Mouse (Mus musculus) embryonic facial prominence, embryonic 10.5 days (tissue): Measurements from ENCODE around the gene Mrpl4. TPM values are rescaled to one million over a fixed set of nuclear protein-coding genes. Genes with fewer than 3 reads are reported as not detected.

Source experiments
- DNase-seq: peaks from one replicate; pipeline ENCODE4 v3.0.0-alpha.2; 2017; ENCODE audit warnings: low spot score
- H3K27ac ChIP-seq: fragments of 300-500 bp; sonication (generic); replicated peaks from 2 replicates; pipeline ENCODE4 v1.5.1; 2016; ENCODE audit warnings: mild to moderate bottlenecking
- H3K27me3 ChIP-seq: fragments of 300-500 bp; sonication (generic); replicated peaks from 2 replicates; pipeline ENCODE4 v1.6.1; 2016; ENCODE audit warnings: low read depth, mild to moderate bottlenecking; ENCODE audit not compliant: poor library complexity, severe bottlenecking
- H3K36me3 ChIP-seq: fragments of 300-500 bp; sonication (generic); replicated peaks from 2 replicates; pipeline ENCODE4 v1.6.1; 2016; ENCODE audit warnings: mild to moderate bottlenecking, moderate library complexity
- H3K4me1 ChIP-seq: fragments of 300-500 bp; sonication (generic); 2 replicates; pipeline ENCODE4 v1.6.1; 2016
- H3K4me3 ChIP-seq: fragments of 300-500 bp; sonication (generic); 2 replicates; pipeline ENCODE4 v1.5.1; 2016; ENCODE audit warnings: mild to moderate bottlenecking, moderate library complexity
- H3K9me3 ChIP-seq: fragments of 300-500 bp; sonication (generic); 2 replicates; pipeline ENCODE4 v1.6.1; 2016; ENCODE audit warnings: mild to moderate bottlenecking
- WGBS: fragments of 180-500 bp; shearing (Covaris S2); methylation state at CpG from one replicate; pipeline ENCODE4 v1.1.7; 2016; 5-methylcytosine and 5-hydroxymethylcytosine counted together
- polyA plus RNA-seq: library from polyadenylated mRNA; unstranded; fragments of >200 nt; fragmentation: Nextera tagmentation; extraction: Ambion mirVana; gene quantifications from 2 replicates; pipeline ENCODE4 v1.2.1, GENCODE M21; 2016

Mrpl4 gene
- polyA plus RNA-seq, 1 experiment from 2014 or later: 161 TPM

GRCm38 (mm10) chr9:21011846-21012312 lies 9.3 kb downstream of the Mrpl4 start:
- H3K4me1 ChIP-seq: peaks cover 28% of the 10 kb centered on the region
- 63% methylated on average over 5 of the region's 5 CpGs for WGBS
- H3K9me3 ChIP-seq: no peaks in the 10 kb centered on the region
- H3K27ac ChIP-seq: 0 out of 2 replicates have a peak overlapping the region, but pooled peaks have one; percentile 6
- H3K36me3 ChIP-seq: peaks cover 27% of the 10 kb centered on the region
- no peak overlapping the region for H3K4me3 ChIP-seq
- DNase-seq: no peak
- H3K27me3 ChIP-seq: peaks cover 38% of the 10 kb centered on the region

DNA sequence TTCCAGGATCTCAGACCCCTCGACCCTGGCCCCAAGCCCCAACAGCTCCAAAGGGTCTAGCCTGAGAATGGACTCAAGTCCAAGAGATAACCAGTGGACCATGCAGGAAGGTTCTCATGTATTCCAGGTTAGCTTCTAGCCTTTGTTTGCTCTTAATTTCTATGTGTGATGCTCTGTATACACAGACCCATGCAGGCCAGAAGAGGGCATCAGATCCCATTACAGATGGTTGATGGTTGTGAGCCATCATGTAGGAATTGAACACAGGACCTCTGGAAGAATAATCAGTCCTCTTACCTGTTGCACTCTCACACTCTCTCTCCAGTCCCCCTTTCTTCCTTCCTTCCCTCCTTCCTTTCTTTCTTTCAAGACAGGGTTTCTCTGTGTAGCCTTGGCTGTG lies 9.8 kb downstream of the Mrpl4 start:
- H3K4me3 ChIP-seq: no peak overlapping the region
- peaks cover 43% of the 10 kb centered on the region for H3K27me3 ChIP-seq
- no peaks in the 10 kb centered on the region for H3K9me3 ChIP-seq
- 0 out of 2 replicates have a peak overlapping the region, but pooled peaks have one; percentile 6 for H3K27ac ChIP-seq
- DNase-seq: no peak
- 53% methylated on average over 1 of the region's 1 CpGs for WGBS
- H3K36me3 ChIP-seq: peaks cover 23% of the 10 kb centered on the region
- H3K4me1 ChIP-seq: peaks cover 30% of the 10 kb centered on the region

- WGBS: 3% methylated on average over 29 of the region's 29 CpGs
- Histone ChIP-seq H3K27ac (peak overlapping the region; percentile 51; the same call in 1 of the 2 replicates), H3K36me3 (no peaks in the 10 kb centered on the region), H3K9me3 (no peaks in the 10 kb centered on the region), H3K4me3 (peak overlapping the region; percentile 49), H3K4me1 (peaks cover 30% of the 10 kb centered on the region), H3K27me3 (peaks cover 67% of the 10 kb centered on the region)
- DNase-seq: peak; percentile 39
Measured at GRCm38 (mm10) chr9:21014691-21015570, 12.4 kb downstream of the Mrpl4 start.

DNA sequence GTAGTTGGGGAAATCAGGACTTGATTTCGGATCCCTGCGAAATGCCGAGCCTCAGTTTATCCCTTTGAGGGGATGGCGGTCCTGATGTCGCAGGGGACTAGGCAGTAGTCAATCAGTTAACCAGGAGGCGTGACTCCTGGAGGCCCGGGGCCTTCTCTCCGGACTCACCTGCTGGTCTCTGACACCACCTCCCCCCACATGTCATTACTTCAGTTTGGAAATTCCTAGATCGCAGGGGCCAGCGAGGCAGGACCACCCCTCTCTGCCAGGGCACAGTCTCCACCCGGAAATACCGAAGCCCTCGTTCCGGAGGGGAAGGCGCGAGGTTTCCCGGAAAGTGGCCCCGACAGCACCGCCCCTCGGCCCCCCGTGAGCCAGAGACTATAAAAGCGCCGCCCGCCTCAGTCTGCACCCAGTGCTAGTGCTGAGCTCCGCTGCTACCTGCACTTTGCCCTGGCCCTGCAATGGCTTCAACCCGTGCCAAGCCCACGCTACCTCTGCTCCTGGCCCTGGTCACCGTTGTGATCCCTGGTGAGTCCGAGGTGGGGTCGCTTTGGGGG lies 13.1 kb downstream of the Mrpl4 start, which contains the start of gene Icam1:
Gene Icam1 (plus strand): TSS at position 415 of the 560 bp plus-strand sequence.
- H3K36me3 ChIP-seq: no peaks in the 10 kb centered on the region
- peaks cover 71% of the 10 kb centered on the region for H3K27me3 ChIP-seq
- H3K27ac ChIP-seq: peak within 1 kb of the TSS; percentile 51; the same call in 1 of the 2 replicates
- peaks cover 30% of the 10 kb centered on the region for H3K4me1 ChIP-seq
- peak within 1 kb of the TSS; percentile 49 for H3K4me3 ChIP-seq
- WGBS: 1% methylated on average over 30 of the region's 30 CpGs
- H3K9me3 ChIP-seq: no peaks in the 10 kb centered on the region
- peak; percentile 57 for DNase-seq

DNA sequence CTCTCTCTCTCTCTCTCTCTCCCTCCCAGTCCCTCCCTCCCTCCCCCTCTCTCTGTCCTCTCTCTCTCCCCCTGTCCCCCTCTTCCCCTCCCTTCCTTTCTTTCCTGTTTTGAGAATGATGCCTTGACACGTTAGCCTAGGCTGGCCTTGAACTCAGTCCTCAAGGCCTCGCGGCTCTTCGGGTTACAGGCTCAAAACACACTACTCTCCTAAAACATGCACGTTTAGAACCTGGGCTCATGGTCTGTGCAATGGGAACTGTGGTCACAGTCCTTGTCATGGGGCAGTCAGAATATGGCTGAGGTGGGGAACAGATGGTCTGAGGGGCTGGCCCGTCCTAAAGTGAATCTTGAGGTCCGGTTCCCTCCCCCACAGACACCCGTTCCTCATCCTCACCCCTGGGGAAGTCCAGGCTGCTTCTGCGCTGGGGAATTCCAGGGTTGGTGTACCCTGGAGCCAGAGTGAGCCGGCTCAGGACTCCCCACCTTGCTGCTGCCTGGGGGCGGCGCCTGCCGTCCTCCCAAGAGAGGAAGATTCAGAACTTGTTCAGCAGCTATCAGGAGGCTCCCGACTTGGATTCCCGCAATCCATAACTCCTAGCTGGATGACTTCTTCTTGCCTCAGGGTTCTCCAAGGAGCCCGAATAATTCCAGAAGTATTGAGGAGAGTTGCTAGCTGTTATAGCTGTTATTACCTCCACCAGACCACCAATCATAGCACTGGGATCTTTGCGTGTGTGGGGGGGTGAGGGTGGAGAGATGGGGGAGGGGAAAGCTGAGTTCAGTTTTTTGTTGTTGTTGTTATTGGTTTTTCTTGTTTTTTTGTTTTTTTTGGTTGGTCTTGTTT lies 14.0 kb downstream of the Mrpl4 start:
- Histone ChIP-seq H3K27ac (no peak overlapping the region; the same call in 1 of the 2 replicates), H3K4me1 (peaks cover 30% of the 10 kb centered on the region), H3K4me3 (peak overlapping the region; percentile 49), H3K9me3 (no peaks in the 10 kb centered on the region), H3K36me3 (no peaks in the 10 kb centered on the region), H3K27me3 (peaks cover 71% of the 10 kb centered on the region)
- 6% methylated on average over 17 of the region's 17 CpGs for WGBS
- no peak for DNase-seq

GRCm38 (mm10) chr9:21017177-21017575 lies 14.6 kb downstream of the Mrpl4 start:
- H3K4me3 ChIP-seq: peak overlapping the region; percentile 49
- no peaks in the 10 kb centered on the region for H3K9me3 ChIP-seq
- H3K36me3 ChIP-seq: no peaks in the 10 kb centered on the region
- DNase-seq: no peak
- H3K27ac ChIP-seq: no peak overlapping the region
- 35% methylated on average over 4 of the region's 4 CpGs for WGBS
- H3K27me3 ChIP-seq: peaks cover 76% of the 10 kb centered on the region
- peaks cover 27% of the 10 kb centered on the region for H3K4me1 ChIP-seq

DNA sequence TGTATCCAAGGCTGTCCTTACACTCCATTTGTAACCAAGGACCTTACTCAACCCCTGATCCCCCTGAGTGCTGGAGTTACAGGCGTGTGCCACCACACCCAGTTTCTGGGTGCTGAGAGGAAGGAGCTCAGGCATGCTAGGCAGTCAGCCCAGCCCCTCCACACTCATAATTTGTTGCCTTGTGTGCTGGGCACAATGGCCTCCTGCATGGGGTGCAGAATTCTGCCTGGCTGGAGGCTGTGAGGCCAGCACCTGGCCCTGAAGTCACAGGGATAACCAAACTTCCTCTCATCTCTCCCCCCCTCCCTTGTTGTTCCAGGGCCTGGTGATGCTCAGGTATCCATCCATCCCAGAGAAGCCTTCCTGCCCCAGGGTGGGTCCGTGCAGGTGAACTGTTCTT lies 16.1 kb downstream of the Mrpl4 start:
- peaks cover 70% of the 10 kb centered on the region for H3K27me3 ChIP-seq
- 74% methylated on average over 2 of the region's 2 CpGs for WGBS

DNA sequence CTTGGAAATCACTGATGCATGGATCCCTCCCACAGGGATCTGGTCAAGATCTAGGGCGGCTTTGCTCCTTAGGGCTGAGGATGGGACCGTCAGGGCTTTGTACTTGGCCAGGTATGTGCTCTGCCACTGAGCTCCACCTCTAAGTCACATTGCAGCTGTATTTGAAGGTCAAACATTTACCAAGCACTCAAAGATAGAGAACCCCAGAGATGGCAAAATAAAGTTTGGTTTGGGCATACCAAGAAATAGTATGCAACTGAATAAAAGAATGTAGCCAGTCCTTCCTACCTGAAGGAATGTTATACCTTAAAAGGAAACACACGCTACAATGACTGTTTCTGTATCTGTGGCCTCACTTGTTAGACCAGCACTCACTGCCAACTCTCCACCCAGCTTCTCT lies 18.8 kb downstream of the Mrpl4 start:
- Histone ChIP-seq H3K9me3 (no peaks in the 10 kb centered on the region), H3K4me1 (peaks cover 7% of the 10 kb centered on the region), H3K27me3 (peaks cover 56% of the 10 kb centered on the region), H3K4me3 (no peak overlapping the region), H3K27ac (no peak overlapping the region), H3K36me3 (no peaks in the 10 kb centered on the region)
- 72% methylated on average over 3 of the region's 3 CpGs for WGBS
- DNase-seq: no peak

More for the DNA sequence above, 16.1 kb downstream of the Mrpl4 start:
- Histone ChIP-seq H3K9me3 (no peaks in the 10 kb centered on the region), H3K36me3 (no peaks in the 10 kb centered on the region), H3K4me3 (no peak overlapping the region), H3K4me1 (peaks cover 25% of the 10 kb centered on the region), H3K27ac (no peak overlapping the region)
- no peak for DNase-seq

DNA sequence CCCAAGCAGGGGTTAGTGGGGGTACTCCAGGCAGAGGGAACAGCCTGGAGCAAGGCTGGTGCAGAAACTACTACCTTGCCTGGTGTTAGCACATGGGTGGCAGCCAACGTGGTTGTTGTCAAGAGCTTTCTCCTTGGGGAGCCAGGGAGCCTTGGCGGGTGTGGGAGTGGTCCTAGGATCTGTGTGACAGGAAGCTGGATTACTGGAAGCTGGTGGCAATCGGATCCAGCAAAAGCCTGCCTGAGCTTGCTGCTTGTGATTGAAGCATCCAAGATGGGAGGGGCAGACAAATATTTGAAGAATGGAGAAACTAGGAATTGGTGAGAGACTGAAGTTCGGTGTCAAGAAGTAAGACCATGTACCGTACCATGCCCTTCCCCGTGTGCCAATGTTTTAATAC lies 19.8 kb downstream of the Mrpl4 start:
- no peak overlapping the region for H3K27ac ChIP-seq
- no peak for DNase-seq
- peaks cover 56% of the 10 kb centered on the region for H3K27me3 ChIP-seq
- H3K9me3 ChIP-seq: no peaks in the 10 kb centered on the region
- H3K36me3 ChIP-seq: no peaks in the 10 kb centered on the region
- H3K4me1 ChIP-seq: peaks cover under 1% of the 10 kb centered on the region; the same call in 1 of the 2 replicates
- 65% methylated on average over 6 of the region's 6 CpGs for WGBS
- no peak overlapping the region for H3K4me3 ChIP-seq

DNA sequence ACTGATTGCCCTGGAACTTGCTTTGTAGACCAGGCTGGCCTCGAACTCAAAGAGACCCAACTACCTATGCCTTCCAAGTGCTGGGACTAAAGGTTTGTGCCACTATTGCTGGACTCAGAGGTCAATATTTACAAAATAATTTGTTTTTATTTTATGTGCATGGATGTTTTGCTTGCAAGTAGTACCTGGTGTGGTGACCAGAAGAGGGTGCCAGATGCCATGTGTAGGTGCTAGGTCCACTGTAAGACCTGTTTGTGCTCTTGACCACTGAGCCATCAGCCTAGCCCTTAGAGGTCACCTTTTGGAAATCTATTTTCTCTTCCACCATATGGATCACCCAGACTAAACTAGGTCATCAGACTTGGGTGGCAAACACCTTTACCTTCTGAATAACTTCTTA lies 20.2 kb downstream of the Mrpl4 start:
- no peaks in the 10 kb centered on the region for H3K9me3 ChIP-seq
- H3K4me1 ChIP-seq: no peaks in the 10 kb centered on the region
- H3K4me3 ChIP-seq: no peak overlapping the region
- WGBS: 84% methylated on average over 1 of the region's 1 CpGs
- no peaks in the 10 kb centered on the region for H3K36me3 ChIP-seq
- H3K27ac ChIP-seq: no peak overlapping the region
- H3K27me3 ChIP-seq: peaks cover 56% of the 10 kb centered on the region
- DNase-seq: no peak

DNA sequence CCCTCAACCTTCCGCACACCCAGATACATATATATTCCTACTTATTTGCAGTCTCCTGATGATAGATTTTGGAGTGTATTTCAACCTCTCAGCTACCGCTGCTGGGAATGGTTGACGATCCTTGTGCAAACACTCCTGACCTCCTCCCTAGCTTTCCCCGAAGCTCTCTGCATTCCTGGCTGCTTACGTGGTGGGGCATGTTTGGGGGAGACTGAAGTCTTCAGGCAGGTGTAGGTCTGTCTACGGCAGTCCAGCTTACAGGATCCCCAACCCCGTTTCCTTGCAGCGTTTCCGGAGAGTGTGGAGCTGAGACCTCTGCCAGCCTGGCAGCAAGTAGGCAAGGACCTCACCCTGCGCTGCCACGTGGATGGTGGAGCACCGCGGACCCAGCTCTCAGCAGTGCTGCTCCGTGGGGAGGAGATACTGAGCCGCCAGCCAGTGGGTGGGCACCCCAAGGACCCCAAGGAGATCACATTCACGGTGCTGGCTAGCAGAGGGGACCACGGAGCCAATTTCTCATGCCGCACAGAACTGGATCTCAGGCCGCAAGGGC lies 22.8 kb downstream of the Mrpl4 start:
- Histone ChIP-seq H3K4me1 (peaks cover 21% of the 10 kb centered on the region), H3K36me3 (no peaks in the 10 kb centered on the region), H3K27me3 (peaks cover 59% of the 10 kb centered on the region), H3K4me3 (no peak overlapping the region), H3K9me3 (no peaks in the 10 kb centered on the region), H3K27ac (no peak overlapping the region)
- no peak for DNase-seq
- 74% methylated on average over 19 of the region's 19 CpGs for WGBS

- no peak for DNase-seq
- Histone ChIP-seq H3K27ac (no peak overlapping the region), H3K36me3 (no peaks in the 10 kb centered on the region), H3K9me3 (no peaks in the 10 kb centered on the region), H3K27me3 (peaks cover 72% of the 10 kb centered on the region), H3K4me3 (0 out of 2 replicates have a peak overlapping the region, but pooled peaks have one; percentile 1), H3K4me1 (peaks cover 35% of the 10 kb centered on the region)
- 82% methylated on average over 12 of the region's 12 CpGs for WGBS
Measured at GRCm38 (mm10) chr9:21026849-21027248, 24.3 kb downstream of the Mrpl4 start.
